Mouse (Mus musculus): ENCODE measurements around the gene Mfsd8.
"Not testable (repeated sequence)": the region's sequence is repeated elsewhere in the genome, so short reads cannot be mapped to it uniquely, and the experiment has no call there.

Mfsd8 gene

GRCm38 (mm10) chr3:40846473-40846956 is at the start of gene Mfsd8:
Gene Mfsd8 (minus strand): TSS chr3:40846886.
- DNase-seq (ENCODE audit: low spot score in 2 of 2): peak; percentile 94 to 97

- not testable (repeated sequence) for DNase-seq (ENCODE audit: low spot score in 2 of 2)
These were observed 47.6 kb upstream of the Mfsd8 start for GRCm38 (mm10) chr3:40894336-40894735.

- peak; percentile 98 to 99 for DNase-seq (ENCODE audit: low spot score in 2 of 2)
These were observed 47.2 kb upstream of the Mfsd8 start for GRCm38 (mm10) chr3:40893816-40894258.

GRCm38 (mm10) chr3:40853123-40853738 is 6.5 kb upstream of the Mfsd8 start:
- DNase-seq (ENCODE audit: low spot score in 2 of 2): not testable (repeated sequence)

GRCm38 (mm10) chr3:40847936-40848335 is 1.2 kb upstream of the Mfsd8 start:
- DNase-seq (ENCODE audit: low spot score in 2 of 2): not testable (repeated sequence)

- peak; percentile 50 to 57 for DNase-seq (ENCODE audit: low spot score in 2 of 2)
These were observed 332 bp upstream of the Mfsd8 start for GRCm38 (mm10) chr3:40847018-40847417.

- not testable (repeated sequence) for DNase-seq (ENCODE audit: low spot score in 2 of 2)
These were observed 101 bp upstream of the Mfsd8 start, which contains the start of gene Abhd18 for GRCm38 (mm10) chr3:40846957-40847017. Gene Abhd18 (plus strand): TSS chr3:40846970.

GRCm38 (mm10) chr3:40845521-40845920 is 1.2 kb downstream of the Mfsd8 start:
- not testable (repeated sequence) for DNase-seq (ENCODE audit: low spot score in 2 of 2)

- DNase-seq (ENCODE audit: low spot score in 2 of 2): no peak
These were observed 33.4 kb downstream of the Mfsd8 start for GRCm38 (mm10) chr3:40813275-40813674.

- DNase-seq (ENCODE audit: low spot score in 2 of 2): no peak
These were observed 36.8 kb downstream of the Mfsd8 start for GRCm38 (mm10) chr3:40809894-40810293.

- no peak for DNase-seq (ENCODE audit: low spot score in 2 of 2)
These were observed 38.0 kb downstream of the Mfsd8 start for GRCm38 (mm10) chr3:40808686-40809085.

GRCm38 (mm10) chr3:40806871-40807270 is 39.8 kb downstream of the Mfsd8 start:
- DNase-seq (ENCODE audit: low spot score in 2 of 2): no peak

- DNase-seq (ENCODE audit: low spot score in 2 of 2): no peak
These were observed 46.3 kb downstream of the Mfsd8 start for GRCm38 (mm10) chr3:40800373-40800823.

GRCm38 (mm10) chr3:40799530-40800372 is 46.9 kb downstream of the Mfsd8 start, which contains the start of gene Plk4:
Gene Plk4 (plus strand): TSS chr3:40800019.
- DNase-seq (ENCODE audit: low spot score in 2 of 2): peak; percentile 96 to 97

- DNase-seq (ENCODE audit: low spot score in 2 of 2): peak; percentile 48 to 68
These were observed 48.2 kb downstream of the Mfsd8 start for GRCm38 (mm10) chr3:40798500-40798899.

GRCm38 (mm10) chr3:40798054-40798453 is 48.6 kb downstream of the Mfsd8 start:
- DNase-seq (ENCODE audit: low spot score in 2 of 2): no peak

GRCm38 (mm10) chr3:40793783-40794182 is 52.9 kb downstream of the Mfsd8 start:
- no peak for DNase-seq (ENCODE audit: low spot score in 2 of 2)

Data from natural killer cell, adult 2 months (primary cell).